Mouse (Mus musculus) left cerebral cortex, postnatal 10 days (tissue): Measurements from ENCODE around the gene Slc8a2. TPM values are rescaled to one million over a fixed set of nuclear protein-coding genes. Genes with fewer than 3 reads are reported as not detected.

Experiments used
- DNase-seq, 2 experiments: peaks; one replicate each; pipeline ENCODE4 v3.0.0; 2021 to 2022; ENCODE audit warnings: low spot score in 2 of 2, mixed read lengths in 1 of 2; ENCODE audit errors: extremely low spot score in 1 of 2
- intact Hi-C: fragments of 180-260 bp; cut with DNase I; formaldehyde crosslinking; loops from one replicate; pipeline ENCODE4 v1.15.1; 2025
- total RNA-seq, 2 experiments: library from RNA; stranded (reverse); gene quantifications; 2 replicates each; pipeline ENCODE4 v1.2.3; 2021

Gene Slc8a2
- total RNA-seq, 2 experiments from 2014 or later, result 285 to 298 TPM

DNA sequence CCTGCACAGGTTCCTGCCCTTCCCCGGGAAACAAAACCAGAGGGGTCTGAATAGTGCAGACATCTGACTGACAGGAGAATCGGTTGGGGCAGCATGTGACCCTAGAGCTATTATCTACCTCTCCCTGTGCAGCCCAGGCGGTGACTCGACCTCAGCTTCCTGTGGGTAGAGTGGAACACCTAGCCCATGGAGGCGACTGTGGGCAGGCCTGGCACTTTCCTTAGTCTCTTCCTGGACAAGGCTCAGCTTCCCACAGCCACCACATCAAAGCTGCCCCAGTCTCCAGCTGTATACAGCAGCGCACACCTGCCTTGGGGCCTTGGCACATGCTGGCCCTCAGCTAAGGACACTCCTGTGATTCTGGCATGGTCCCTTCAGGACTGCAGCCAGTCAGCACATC lies 71.5 kb downstream of the Slc8a2 start:
- DNase-seq, result no peak
- intact Hi-C loops, result no loop called here

DNA sequence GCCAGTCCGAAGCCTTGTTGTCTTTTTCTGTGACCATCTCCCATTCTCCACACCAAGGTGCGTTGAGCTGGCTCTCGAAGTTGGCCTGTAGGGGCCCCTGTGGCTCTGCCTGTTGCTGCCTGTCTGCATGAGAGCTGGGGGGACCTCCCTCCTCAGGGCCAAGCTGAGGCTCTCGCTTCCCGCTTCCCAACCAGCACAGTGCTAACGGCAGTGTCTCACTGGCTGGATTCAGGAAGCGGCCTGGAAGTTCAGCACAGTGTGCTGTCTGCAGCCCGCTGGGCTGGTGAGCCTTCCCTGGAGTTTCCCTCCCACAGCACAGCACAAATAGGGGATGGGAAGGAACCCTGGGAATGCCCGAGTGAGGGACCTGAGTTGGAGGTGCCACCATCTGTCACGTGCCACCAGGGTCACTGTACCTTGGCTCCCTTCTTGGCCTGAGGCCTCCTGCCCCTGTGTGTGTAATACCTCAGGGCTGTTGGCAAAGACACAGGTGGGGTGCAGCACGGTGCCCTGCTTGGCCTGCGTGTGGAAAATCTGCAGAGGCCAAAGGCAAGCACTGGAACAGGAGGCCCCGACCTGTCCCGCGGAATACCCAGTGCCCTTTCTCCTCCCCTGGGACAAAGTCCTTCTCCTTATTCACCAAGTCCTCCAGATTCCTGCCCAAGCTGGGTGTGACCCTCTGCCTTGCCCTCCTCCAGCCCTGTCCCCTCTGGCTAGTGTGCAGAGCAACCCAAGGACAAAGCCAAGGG lies 73.3 kb downstream of the Slc8a2 start:
- no peak for DNase-seq
- intact Hi-C loops, result no loop called here

DNA sequence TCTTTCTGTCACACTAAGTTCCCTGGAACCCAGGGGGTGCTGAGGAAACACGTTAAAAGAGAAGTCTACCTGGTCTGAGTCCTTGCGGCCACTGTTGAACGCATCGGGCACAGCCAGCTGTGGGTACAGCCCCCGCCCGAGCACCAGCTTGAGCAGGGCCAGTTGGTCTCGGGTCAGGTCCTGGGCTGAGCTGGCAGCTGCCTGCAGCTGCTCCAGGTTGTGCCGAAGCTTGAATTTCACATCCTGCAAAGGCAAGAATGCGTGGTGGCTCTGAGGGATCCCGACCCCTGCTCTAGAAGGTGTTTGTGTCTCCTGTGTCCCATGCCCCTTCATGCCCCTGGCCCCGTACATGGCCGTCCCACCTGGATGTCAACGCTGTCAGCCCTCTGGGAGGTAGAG lies 73.9 kb downstream of the Slc8a2 start:
- intact Hi-C loops, result no loop called here
- no peak for DNase-seq

DNA sequence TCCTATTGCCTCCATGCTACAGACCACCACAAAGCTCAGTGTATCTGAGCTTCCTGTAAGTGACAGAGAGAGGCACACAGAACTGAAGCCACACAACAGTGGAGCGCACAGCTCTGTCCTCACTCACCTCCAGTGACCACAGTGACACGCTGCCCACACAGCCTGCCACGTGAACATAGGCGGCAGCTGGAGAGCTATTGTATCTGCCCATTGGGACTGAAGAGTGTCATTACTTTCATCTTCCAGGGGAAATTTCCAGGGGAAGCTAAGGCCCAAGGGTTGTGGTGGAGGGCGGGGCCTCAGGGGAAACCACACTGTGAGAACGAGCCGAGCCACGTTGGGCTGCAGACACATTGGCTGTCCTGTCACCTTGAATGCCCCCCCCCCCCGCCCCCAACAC lies 75.2 kb downstream of the Slc8a2 start:
- no peak for DNase-seq
- intact Hi-C loops, result no loop called here

DNA sequence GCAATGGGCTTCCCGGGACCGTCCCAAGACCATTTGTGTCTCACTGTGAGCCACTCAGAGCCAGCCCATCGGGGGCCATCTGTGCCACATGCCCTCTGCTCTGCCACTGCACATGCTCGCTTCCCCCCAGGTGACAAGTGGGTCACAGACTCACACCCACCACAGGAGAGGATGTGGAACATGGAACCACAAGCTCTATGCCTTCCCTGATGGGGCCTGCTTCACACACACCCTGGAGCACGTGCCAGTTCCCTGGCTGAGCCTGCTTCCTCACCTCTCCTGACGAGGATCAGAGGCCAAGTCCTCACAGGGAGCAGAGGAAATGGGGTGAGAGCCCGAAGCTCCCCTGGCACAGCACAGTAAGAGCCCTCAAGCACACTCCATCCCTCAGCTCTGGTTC lies 77.5 kb downstream of the Slc8a2 start:
- DNase-seq, result no peak
- intact Hi-C loops, result no loop called here

DNA sequence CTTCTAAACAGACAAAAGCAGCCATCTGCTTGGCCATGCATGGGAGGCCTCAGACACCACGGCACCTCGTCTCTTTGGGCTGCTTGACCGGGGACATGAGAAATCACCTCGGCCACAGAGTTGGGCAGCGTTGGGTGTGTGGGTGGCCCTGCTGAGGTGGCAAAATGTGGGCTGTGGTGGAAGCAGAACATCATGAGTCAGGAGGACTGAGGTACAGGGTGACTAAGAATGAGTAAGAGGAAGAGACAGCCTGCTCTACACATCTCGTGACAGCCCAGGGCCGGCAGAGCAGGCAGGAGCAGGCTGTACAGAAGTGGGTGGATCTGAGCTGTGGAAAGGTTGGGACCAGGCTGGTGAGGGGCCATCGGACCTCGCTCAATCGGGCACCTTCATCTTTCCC lies 77.9 kb downstream of the Slc8a2 start:
- intact Hi-C loops, result no loop called here
- DNase-seq, result no peak

DNA sequence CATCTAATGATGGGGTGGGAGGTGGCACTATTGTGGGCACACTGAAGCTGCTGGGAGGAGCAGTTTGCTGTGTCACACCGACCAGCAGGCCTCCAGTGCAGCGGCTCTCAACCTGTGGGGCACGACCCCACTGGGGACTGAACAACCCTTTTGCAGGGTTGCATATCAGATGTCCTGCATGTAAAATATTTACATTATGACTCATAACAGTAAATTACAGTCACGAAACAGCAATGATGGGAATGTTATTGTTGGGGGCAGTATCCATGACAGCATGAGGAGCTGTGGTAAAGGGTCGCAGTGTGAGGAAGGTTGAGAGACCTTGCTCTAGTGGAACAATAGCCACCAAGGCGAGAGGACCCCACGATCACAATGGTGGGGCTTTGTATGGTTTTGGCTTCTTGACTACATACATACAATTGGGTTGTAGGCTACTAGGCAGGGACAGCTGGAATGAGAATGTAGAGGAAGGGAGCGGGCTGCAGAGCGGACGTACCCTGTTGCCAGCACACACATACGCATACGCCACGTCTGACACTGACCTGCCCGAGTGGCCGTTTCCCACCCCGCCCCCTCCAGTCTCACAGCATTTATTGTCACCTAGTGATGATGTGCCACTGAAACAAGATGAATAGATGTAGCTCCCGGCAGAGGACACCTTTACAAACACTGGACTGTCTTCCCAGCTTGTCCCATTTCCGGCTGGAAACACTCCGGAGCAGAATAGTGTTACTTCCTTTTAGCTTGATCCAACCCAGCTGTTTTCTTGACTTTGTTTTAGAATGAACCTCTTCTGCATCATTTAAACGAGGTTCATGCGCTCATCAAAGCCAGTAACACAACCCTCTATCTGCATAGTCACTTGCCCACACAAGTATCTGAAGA lies 79.4 kb downstream of the Slc8a2 start:
- no peak for DNase-seq
- intact Hi-C loops, result no loop called here

Other genes starting within 250 kb of the Slc8a2 start
- gene Crx, start 249.9 kb upstream of the Slc8a2 start, total RNA-seq, result not detected
- under 1 TPM; 0.16 to 0.30 TPM for gene Crxos, start 247.2 kb upstream of the Slc8a2 start, total RNA-seq
- 1,000 to 10,000 TPM; 1,526 to 1,528 TPM for gene Selenow, start 207.4 kb upstream of the Slc8a2 start, total RNA-seq
- 100 to 1,000 TPM; 104 TPM for gene Nop53, start 183.8 kb upstream of the Slc8a2 start, total RNA-seq
- 1 to 10 TPM; 7.1 to 7.5 TPM for gene Ehd2, start 162.3 kb upstream of the Slc8a2 start, total RNA-seq
- gene Bicra, start 81.9 kb upstream of the Slc8a2 start, total RNA-seq, result 10 to 100 TPM; 13.4 to 14.1 TPM
- gene Zfp541, start 68.0 kb upstream of the Slc8a2 start, total RNA-seq, result under 1 TPM; 0.26 to 0.58 TPM
- gene Napa, start 31.4 kb upstream of the Slc8a2 start, total RNA-seq, result 100 to 1,000 TPM; 181 TPM
- 10 to 100 TPM; 47.3 to 47.7 TPM for gene Kptn, start 9.9 kb upstream of the Slc8a2 start, total RNA-seq
- gene Meis3, start 45.3 kb downstream of the Slc8a2 start, total RNA-seq, result 10 to 100 TPM; 42.4 to 46.4 TPM
- 10 to 100 TPM; 10.3 to 10.5 TPM for gene Dhx34, start 92.2 kb downstream of the Slc8a2 start, total RNA-seq
- under 1 TPM; 0.53 to 0.79 TPM for gene C5ar2, start 114.3 kb downstream of the Slc8a2 start, total RNA-seq
- under 1 TPM; 0.71 to 0.83 TPM for gene C5ar1, start 129.7 kb downstream of the Slc8a2 start, total RNA-seq
- 10 to 100 TPM; 33.0 to 35.6 TPM for gene Inafm1, start 143.8 kb downstream of the Slc8a2 start, total RNA-seq
- gene Ccdc9, start 157.0 kb downstream of the Slc8a2 start, total RNA-seq, result 10 to 100 TPM; 85.5 to 89.0 TPM
- 10 to 100 TPM; 30.1 to 34.6 TPM for gene Bbc3, start 178.6 kb downstream of the Slc8a2 start, total RNA-seq